Mouse (Mus musculus): ENCODE results near the gene Wdr26. TPM values are rescaled to one million over a fixed set of nuclear protein-coding genes. Genes with fewer than 3 reads are reported as not detected.

Gene Wdr26
- polyA plus RNA-seq, 1 experiment, result 19.6 TPM

- Histone ChIP-seq H3K27ac (ENCODE audit: insufficient read depth, low read depth, low read length) (no peak overlapping the region), H3K4me1 (ENCODE audit: control insufficient read depth, insufficient read depth, insufficient read length, low read length) (peaks cover 14% of the 10 kb centered on the region), H3K4me3 (ENCODE audit: low read depth, low read length) (no peak overlapping the region), H3K36me3 (ENCODE audit: control insufficient read depth, insufficient read depth, low read length) (no peaks in the 10 kb centered on the region), H3K27me3 (ENCODE audit: control insufficient read depth, insufficient read depth, low read length) (no peaks in the 10 kb centered on the region)
- no peak for TF ChIP-seq CTCF (IDR thresholded peaks at IDR 0.05; ENCODE audit: extremely low read depth, insufficient read length, insufficient replicate concordance, low read depth, low read length)
- TF ChIP-seq POLR2A (IDR thresholded peaks at IDR 0.05; ENCODE audit: low read depth, low read length), result no peak
- WGBS, result 80% methylated on average over 5 of the region's 5 CpGs
These were observed 16.8 kb upstream of the Wdr26 start for GRCm38 (mm10) chr1:181228591-181228990.

- 89% methylated on average over 11 of the region's 11 CpGs for WGBS
- no peak overlapping the region for H3K4me3 ChIP-seq (ENCODE audit: low read depth, low read length)
- peaks cover 14% of the 10 kb centered on the region for H3K4me1 ChIP-seq (ENCODE audit: control insufficient read depth, insufficient read depth, insufficient read length, low read length)
- H3K27me3 ChIP-seq (ENCODE audit: control insufficient read depth, insufficient read depth, low read length), result no peaks in the 10 kb centered on the region
- no peak overlapping the region for H3K27ac ChIP-seq (ENCODE audit: insufficient read depth, low read depth, low read length)
- TF ChIP-seq CTCF (IDR thresholded peaks at IDR 0.05; ENCODE audit: extremely low read depth, insufficient read length, insufficient replicate concordance, low read depth, low read length) (no peak), POLR2A (IDR thresholded peaks at IDR 0.05; ENCODE audit: low read depth, low read length) (no peak)
- H3K36me3 ChIP-seq (ENCODE audit: control insufficient read depth, insufficient read depth, low read length), result no peaks in the 10 kb centered on the region
These were observed 16.0 kb upstream of the Wdr26 start for GRCm38 (mm10) chr1:181227804-181228203.

- WGBS, result 62% methylated on average over 11 of the region's 11 CpGs
- TF ChIP-seq POLR2A (IDR thresholded peaks at IDR 0.05; ENCODE audit: low read depth, low read length), result no peak
- no peak for TF ChIP-seq CTCF (IDR thresholded peaks at IDR 0.05; ENCODE audit: extremely low read depth, insufficient read length, insufficient replicate concordance, low read depth, low read length)
- Histone ChIP-seq H3K4me1 (ENCODE audit: control insufficient read depth, insufficient read depth, insufficient read length, low read length) (peaks cover 9% of the 10 kb centered on the region), H3K36me3 (ENCODE audit: control insufficient read depth, insufficient read depth, low read length) (no peaks in the 10 kb centered on the region), H3K27ac (ENCODE audit: insufficient read depth, low read depth, low read length) (no peak overlapping the region), H3K27me3 (ENCODE audit: control insufficient read depth, insufficient read depth, low read length) (no peaks in the 10 kb centered on the region), H3K4me3 (ENCODE audit: low read depth, low read length) (no peak overlapping the region)
These were observed 15.0 kb upstream of the Wdr26 start for GRCm38 (mm10) chr1:181226850-181227249.

- Histone ChIP-seq H3K27ac (ENCODE audit: insufficient read depth, low read depth, low read length) (no peak overlapping the region), H3K4me3 (ENCODE audit: low read depth, low read length) (no peak overlapping the region), H3K36me3 (ENCODE audit: control insufficient read depth, insufficient read depth, low read length) (no peaks in the 10 kb centered on the region), H3K27me3 (ENCODE audit: control insufficient read depth, insufficient read depth, low read length) (no peaks in the 10 kb centered on the region), H3K4me1 (ENCODE audit: control insufficient read depth, insufficient read depth, insufficient read length, low read length) (no peaks in the 10 kb centered on the region)
- WGBS, result 87% methylated on average over 5 of the region's 5 CpGs
- no peak for TF ChIP-seq CTCF (IDR thresholded peaks at IDR 0.05; ENCODE audit: extremely low read depth, insufficient read length, insufficient replicate concordance, low read depth, low read length)
- TF ChIP-seq POLR2A (IDR thresholded peaks at IDR 0.05; ENCODE audit: low read depth, low read length), result no peak
These were observed 13.5 kb upstream of the Wdr26 start for GRCm38 (mm10) chr1:181225281-181225680.

GRCm38 (mm10) chr1:181222041-181222440, 10.2 kb upstream of the Wdr26 start:
- no peaks in the 10 kb centered on the region for H3K27me3 ChIP-seq (ENCODE audit: control insufficient read depth, insufficient read depth, low read length)
- TF ChIP-seq CTCF (IDR thresholded peaks at IDR 0.05; ENCODE audit: extremely low read depth, insufficient read length, insufficient replicate concordance, low read depth, low read length), result no peak
- no peak for TF ChIP-seq POLR2A (IDR thresholded peaks at IDR 0.05; ENCODE audit: low read depth, low read length)
- H3K36me3 ChIP-seq (ENCODE audit: control insufficient read depth, insufficient read depth, low read length), result no peaks in the 10 kb centered on the region
- no peaks in the 10 kb centered on the region for H3K4me1 ChIP-seq (ENCODE audit: control insufficient read depth, insufficient read depth, insufficient read length, low read length)
- H3K4me3 ChIP-seq (ENCODE audit: low read depth, low read length), result no peak overlapping the region
- no peak overlapping the region for H3K27ac ChIP-seq (ENCODE audit: insufficient read depth, low read depth, low read length)
- 69% methylated on average over 1 of the region's 1 CpGs for WGBS

- 84% methylated on average over 4 of the region's 4 CpGs for WGBS
- TF ChIP-seq POLR2A (IDR thresholded peaks at IDR 0.05; ENCODE audit: low read depth, low read length) (no peak), CTCF (IDR thresholded peaks at IDR 0.05; ENCODE audit: extremely low read depth, insufficient read length, insufficient replicate concordance, low read depth, low read length) (no peak)
These were observed 4.5 kb upstream of the Wdr26 start for GRCm38 (mm10) chr1:181216315-181216714.

GRCm38 (mm10) chr1:181214296-181215035, 2.7 kb upstream of the Wdr26 start:
- TF ChIP-seq POLR2A (IDR thresholded peaks at IDR 0.05; ENCODE audit: low read depth, low read length), result no peak
- TF ChIP-seq CTCF (IDR thresholded peaks at IDR 0.05; ENCODE audit: extremely low read depth, insufficient read length, insufficient replicate concordance, low read depth, low read length), result no peak
- no peaks in the 10 kb centered on the region for H3K27me3 ChIP-seq (ENCODE audit: control insufficient read depth, insufficient read depth, low read length)
- no peaks in the 10 kb centered on the region for H3K36me3 ChIP-seq (ENCODE audit: control insufficient read depth, insufficient read depth, low read length)
- H3K27ac ChIP-seq (ENCODE audit: insufficient read depth, low read depth, low read length), result no peak overlapping the region
- no peak overlapping the region for H3K4me3 ChIP-seq (ENCODE audit: low read depth, low read length)
- 88% methylated on average over 8 of the region's 8 CpGs for WGBS
- peaks cover 7% of the 10 kb centered on the region; the same call in 1 of the 2 replicates for H3K4me1 ChIP-seq (ENCODE audit: control insufficient read depth, insufficient read depth, insufficient read length, low read length)

More at GRCm38 (mm10) chr1:181216315-181216714, 4.5 kb upstream of the Wdr26 start:
- Histone ChIP-seq H3K27ac (ENCODE audit: insufficient read depth, low read depth, low read length) (no peak overlapping the region), H3K36me3 (ENCODE audit: control insufficient read depth, insufficient read depth, low read length) (no peaks in the 10 kb centered on the region), H3K4me3 (ENCODE audit: low read depth, low read length) (no peak overlapping the region), H3K4me1 (ENCODE audit: control insufficient read depth, insufficient read depth, insufficient read length, low read length) (peaks cover 3% of the 10 kb centered on the region; the same call in 1 of the 2 replicates), H3K27me3 (ENCODE audit: control insufficient read depth, insufficient read depth, low read length) (no peaks in the 10 kb centered on the region)
